Mouse (Mus musculus): ENCODE data around the gene Gprc5c.

GRCm38 (mm10) chr11:114851269-114851607 is 286 bp downstream of the Gprc5c start:
- TF ChIP-seq POLR2A (IDR thresholded peaks at IDR 0.05; ENCODE audit: low read depth, low read length) (no peak), CTCF (IDR thresholded peaks at IDR 0.05; ENCODE audit: extremely low read depth, insufficient read length, insufficient replicate concordance, low read depth, low read length) (no peak)

Data from small intestine, adult 2 months (tissue).